Mouse (Mus musculus) mammary gland, adult 2 months (tissue): ENCODE data around the gene Zc3hc1. TPM values are rescaled to one million over a fixed set of nuclear protein-coding genes. Genes with fewer than 3 reads are reported as not detected.

Source experiments
- polyA plus RNA-seq: library from polyadenylated mRNA; depleted of rRNA; stranded (reverse); fragments of >200 nt; gene quantifications from 2 replicates; pipeline ENCODE4 v1.2.3, GENCODE M21; 2012; ENCODE audit warnings: low replicate concordance; rRNA removed

Gene Zc3hc1
- polyA plus RNA-seq = 13.7 and 14.9 TPM in 2 replicates

DNA sequence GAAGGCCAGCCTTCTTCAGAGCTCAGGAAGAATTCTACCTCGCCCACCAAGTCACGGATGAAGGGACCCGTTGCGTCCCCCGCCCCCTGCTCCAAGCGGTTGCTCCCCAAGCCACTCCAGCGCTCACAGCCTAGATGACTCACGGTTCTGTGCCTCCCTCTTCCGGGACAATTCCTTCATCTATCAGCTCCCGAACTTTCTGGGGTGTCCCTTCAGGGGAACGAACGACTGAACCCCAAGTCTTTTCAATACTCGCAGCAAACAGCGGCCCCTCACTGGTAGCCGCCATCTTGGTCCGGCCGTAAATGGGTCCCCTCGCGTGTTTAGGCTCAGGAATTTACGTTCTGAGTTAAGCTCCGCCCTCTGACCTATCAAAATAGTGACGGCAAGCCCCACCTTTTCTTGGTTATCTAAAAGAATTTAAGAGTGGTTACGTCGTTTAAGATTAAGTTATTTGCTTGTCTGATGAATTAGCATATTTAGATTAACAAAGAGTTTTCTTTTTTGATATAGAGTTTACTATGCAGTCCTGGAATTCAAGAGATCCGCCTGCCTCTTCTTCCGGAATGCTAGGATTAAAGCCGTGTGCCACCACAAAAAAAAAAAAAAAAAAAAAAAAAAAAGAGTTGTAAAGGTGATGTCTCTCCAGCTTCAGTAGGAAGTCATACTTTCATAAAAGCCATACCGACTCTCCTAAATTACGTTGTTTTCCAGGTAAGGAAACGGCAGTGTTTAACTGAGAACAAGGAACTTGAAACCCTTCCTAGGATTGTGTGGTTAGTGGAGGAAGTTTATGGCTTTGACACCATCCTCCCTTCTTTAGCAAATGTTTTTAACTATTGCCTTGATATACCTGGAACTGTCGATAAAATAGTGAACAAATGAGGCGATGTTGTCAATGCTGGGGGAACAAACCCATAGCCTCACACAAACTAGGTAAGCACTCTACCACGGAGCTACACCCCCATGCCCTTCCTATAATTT is at the start of gene Zc3hc1:
Zc3hc1 (minus strand) TSS at position 315 of the 984 bp plus-strand sequence.

DNA sequence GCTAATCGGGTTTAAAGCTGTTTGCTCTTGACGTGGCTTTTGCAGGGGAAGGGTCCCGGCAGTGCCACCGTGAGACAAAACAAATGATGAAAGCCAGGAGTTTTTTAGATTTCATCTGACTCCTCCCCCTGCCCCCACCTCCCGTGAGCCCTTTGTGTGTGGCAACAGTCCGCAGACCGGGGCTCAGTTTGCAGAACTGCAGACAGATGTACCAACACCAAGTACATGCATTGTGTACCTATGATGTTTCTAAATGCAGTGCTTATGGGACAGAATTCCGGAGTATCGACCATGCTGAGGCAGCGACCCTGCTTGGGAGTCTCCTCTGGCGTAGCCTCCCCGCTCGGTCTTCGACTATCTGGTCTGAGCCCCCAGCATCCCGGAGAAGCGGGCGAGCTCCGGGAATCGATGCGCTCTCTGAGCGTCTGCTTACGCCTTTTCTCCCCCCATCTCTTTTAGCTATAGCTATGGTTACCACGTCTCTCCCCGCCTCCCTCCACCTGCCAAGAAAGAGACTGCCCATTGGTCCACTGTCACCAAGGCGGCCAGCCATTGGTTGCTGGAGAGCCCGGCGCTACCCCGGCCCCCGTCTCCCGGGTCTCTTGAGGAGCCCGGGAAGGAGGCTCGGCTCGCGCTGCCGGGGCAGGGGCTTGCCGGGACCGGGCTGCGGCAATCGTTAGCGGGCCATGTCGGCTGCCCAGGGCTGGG is 10.6 kb upstream of the Zc3hc1 start, which contains the start of gene Klhdc10:
Klhdc10 (plus strand) TSS at position 561 of the 708 bp plus-strand sequence.

Other genes starting within 250 kb of the Zc3hc1 start
- 47.0 and 154 TPM in 2 replicates for gene Ube2h, start 86.5 kb downstream of the Zc3hc1 start, polyA plus RNA-seq
- gene Klhdc10, start 10.8 kb upstream of the Zc3hc1 start, polyA plus RNA-seq = 13.6 and 24.2 TPM in 2 replicates
- 29.0 and 75.8 TPM in 2 replicates for gene Tmem209, start 118.8 kb upstream of the Zc3hc1 start, polyA plus RNA-seq
- gene Ssmem1, start 118.8 kb upstream of the Zc3hc1 start, polyA plus RNA-seq = not detected in 2 replicates
- 0.14 and 0.47 TPM in 2 replicates for gene Cpa2, start 150.6 kb upstream of the Zc3hc1 start, polyA plus RNA-seq
- 0.72 TPM in 1 of 2 replicates, not detected in the other for gene Cpa4, start 177.3 kb upstream of the Zc3hc1 start, polyA plus RNA-seq
- 0.13 TPM in 1 of 2 replicates, not detected in the other for gene Cpa5, start 220.0 kb upstream of the Zc3hc1 start, polyA plus RNA-seq
- 0.39 TPM in 1 of 2 replicates, not detected in the other for gene Cpa1, start 248.2 kb upstream of the Zc3hc1 start, polyA plus RNA-seq